Mouse (Mus musculus) urinary bladder, adult 18-20 months (tissue): ENCODE measurements around the gene Wipi1.

Source experiments
- DNase-seq, 2 experiments: peaks; one replicate each; pipeline ENCODE4 v3.0.0; 2022; ENCODE audit warnings: low spot score in 2 of 2, mixed read lengths in 2 of 2

Gene Wipi1

GRCm38 (mm10) chr11:109579999-109580398 lies 31.8 kb downstream of the Wipi1 start:
- DNase-seq = no peak

GRCm38 (mm10) chr11:109578536-109578935 lies 33.2 kb downstream of the Wipi1 start:
- DNase-seq = no peak

- no peak for DNase-seq
These were observed 35.9 kb downstream of the Wipi1 start for GRCm38 (mm10) chr11:109575832-109576231.

- DNase-seq = no peak
These were observed 37.2 kb downstream of the Wipi1 start for GRCm38 (mm10) chr11:109574604-109575003.

- DNase-seq = no peak
These were observed 39.7 kb downstream of the Wipi1 start for GRCm38 (mm10) chr11:109572051-109572450.

GRCm38 (mm10) chr11:109569809-109570208 lies 42.0 kb downstream of the Wipi1 start:
- DNase-seq = no peak

GRCm38 (mm10) chr11:109569007-109569618 lies 42.7 kb downstream of the Wipi1 start:
- no peak for DNase-seq

- no peak for DNase-seq
These were observed 47.1 kb downstream of the Wipi1 start for GRCm38 (mm10) chr11:109564466-109565214.

- no peak for DNase-seq
These were observed 48.1 kb downstream of the Wipi1 start for GRCm38 (mm10) chr11:109563708-109564107.

- DNase-seq = no peak
These were observed 50.3 kb downstream of the Wipi1 start for GRCm38 (mm10) chr11:109561445-109561844.

GRCm38 (mm10) chr11:109560793-109561257 lies 50.9 kb downstream of the Wipi1 start:
- DNase-seq = no peak

- DNase-seq = no peak
These were observed 52.5 kb downstream of the Wipi1 start for GRCm38 (mm10) chr11:109559241-109559640.

GRCm38 (mm10) chr11:109557419-109557818 lies 54.3 kb downstream of the Wipi1 start:
- DNase-seq = no peak

- DNase-seq = no peak
These were observed 55.6 kb downstream of the Wipi1 start for GRCm38 (mm10) chr11:109556130-109556529.

GRCm38 (mm10) chr11:109554443-109554842 lies 57.3 kb downstream of the Wipi1 start:
- DNase-seq = peak; percentile 28 to 56

- DNase-seq = no peak
These were observed 57.8 kb downstream of the Wipi1 start for GRCm38 (mm10) chr11:109553921-109554320.

GRCm38 (mm10) chr11:109549599-109550290 lies 62.0 kb downstream of the Wipi1 start:
- no peak for DNase-seq

- no peak for DNase-seq
These were observed 64.1 kb downstream of the Wipi1 start for GRCm38 (mm10) chr11:109547652-109548051.

- DNase-seq = no peak
These were observed 65.3 kb downstream of the Wipi1 start for GRCm38 (mm10) chr11:109546305-109547001.

- no peak for DNase-seq
These were observed 66.0 kb downstream of the Wipi1 start for GRCm38 (mm10) chr11:109545700-109546143.

GRCm38 (mm10) chr11:109545265-109545664 lies 66.5 kb downstream of the Wipi1 start:
- DNase-seq = no peak

GRCm38 (mm10) chr11:109544432-109544831 lies 67.3 kb downstream of the Wipi1 start:
- DNase-seq = no peak
